Mouse (Mus musculus): ENCODE data around the gene Lrrc4. TPM values are rescaled to one million over a fixed set of nuclear protein-coding genes. Genes with fewer than 3 reads are reported as not detected.

Gene Lrrc4
- polyA plus RNA-seq, 1 experiment from 2014 or later: 1.1 TPM

DNA sequence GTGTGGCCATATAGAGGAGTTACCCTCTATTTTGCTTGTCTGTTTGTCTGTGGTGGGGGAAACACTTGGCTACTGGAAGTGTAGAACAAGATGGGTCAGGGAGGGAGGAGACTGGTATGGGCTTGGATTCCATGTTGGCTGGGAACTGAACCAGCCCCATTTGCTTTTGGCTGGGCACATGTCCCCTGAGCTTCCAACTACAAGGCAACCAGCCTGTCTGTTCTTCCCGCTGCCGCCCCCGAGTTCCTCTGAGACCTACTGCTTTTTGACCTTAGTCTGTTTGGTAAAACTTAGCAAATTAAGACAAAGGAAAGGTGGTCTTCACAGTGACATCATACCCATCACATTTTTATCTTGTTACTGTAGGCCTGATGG, 40.9 kb upstream of the Lrrc4 start:
- Histone ChIP-seq H3K4me1 (ENCODE audit: control insufficient read depth, insufficient read depth, low read length) (peaks cover 3% of the 10 kb centered on the region; the same call in 1 of the 2 replicates), H3K9ac (replicated peaks; ENCODE audit: low read length) (no peak overlapping the region), H3K27me3 (ENCODE audit: control insufficient read depth, insufficient read depth, low read length) (no peaks in the 10 kb centered on the region), H3K9me3 (replicated peaks; ENCODE audit: control insufficient read depth, low read length) (no peaks in the 10 kb centered on the region), H3K4me3 (ENCODE audit: low read depth, low read length) (no peak overlapping the region), H3K36me3 (replicated peaks; ENCODE audit: control insufficient read depth, insufficient read depth, low read depth, low read length) (no peaks in the 10 kb centered on the region), H3K27ac (replicated peaks; ENCODE audit: low read depth, low read length) (no peak overlapping the region), H3K4me2 (ENCODE audit: low read depth, low read length) (no peak overlapping the region)
- 93% methylated on average over 3 of the region's 3 CpGs for WGBS
- DNase-seq (ENCODE audit: low spot score): no peak
- ATAC-seq (replicated peaks; ENCODE audit: insufficient number of reproducible peaks, low FRiP score, low TSS enrichment, low read depth): no peak

DNA sequence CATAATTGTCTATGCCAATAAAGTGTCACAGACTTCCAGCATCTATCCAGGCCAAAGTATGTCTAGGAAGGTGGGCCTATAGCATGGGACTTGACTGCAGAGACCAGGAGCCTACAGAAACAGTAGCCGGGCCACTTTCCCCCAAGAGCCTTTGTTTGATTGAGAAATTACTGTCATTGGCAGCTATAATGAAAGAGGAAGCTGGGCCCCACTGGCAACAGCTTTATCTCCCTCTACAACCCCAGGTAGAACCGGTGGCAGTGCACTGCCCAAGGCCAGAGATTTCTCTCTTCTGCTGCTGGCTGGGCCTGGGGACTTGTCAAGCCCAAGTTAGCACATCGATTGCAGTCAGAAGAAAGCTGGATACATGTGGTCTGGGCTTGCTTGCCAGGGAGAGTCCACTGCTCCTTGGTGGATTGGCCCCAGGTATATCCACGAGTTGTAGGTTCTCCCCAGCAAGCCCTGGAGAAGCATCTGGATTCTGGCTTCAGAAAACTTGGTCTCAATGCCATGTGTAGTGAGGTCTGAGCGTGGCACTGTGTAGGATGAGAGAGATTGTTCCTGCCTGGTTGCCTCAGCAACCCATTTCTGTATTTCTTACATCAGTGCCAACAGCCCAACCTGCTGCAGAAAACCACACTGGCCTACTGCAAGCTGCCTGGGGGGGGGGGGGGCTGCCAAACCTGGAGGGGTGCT, 40.3 kb upstream of the Lrrc4 start:
- no peaks in the 10 kb centered on the region for H3K9me3 ChIP-seq (replicated peaks; ENCODE audit: control insufficient read depth, low read length)
- H3K4me3 ChIP-seq (ENCODE audit: low read depth, low read length): no peak overlapping the region
- no peak overlapping the region for H3K9ac ChIP-seq (replicated peaks; ENCODE audit: low read length)
- H3K4me2 ChIP-seq (ENCODE audit: low read depth, low read length): no peak overlapping the region
- ATAC-seq (replicated peaks; ENCODE audit: insufficient number of reproducible peaks, low FRiP score, low TSS enrichment, low read depth) (no peak), DNase-seq (ENCODE audit: low spot score) (no peak)
- H3K36me3 ChIP-seq (replicated peaks; ENCODE audit: control insufficient read depth, insufficient read depth, low read depth, low read length): no peaks in the 10 kb centered on the region
- WGBS: 87% methylated on average over 5 of the region's 5 CpGs
- H3K27ac ChIP-seq (replicated peaks; ENCODE audit: low read depth, low read length): no peak overlapping the region
- no peaks in the 10 kb centered on the region for H3K27me3 ChIP-seq (ENCODE audit: control insufficient read depth, insufficient read depth, low read length)
- peaks cover 3% of the 10 kb centered on the region; the same call in 1 of the 2 replicates for H3K4me1 ChIP-seq (ENCODE audit: control insufficient read depth, insufficient read depth, low read length)

DNA sequence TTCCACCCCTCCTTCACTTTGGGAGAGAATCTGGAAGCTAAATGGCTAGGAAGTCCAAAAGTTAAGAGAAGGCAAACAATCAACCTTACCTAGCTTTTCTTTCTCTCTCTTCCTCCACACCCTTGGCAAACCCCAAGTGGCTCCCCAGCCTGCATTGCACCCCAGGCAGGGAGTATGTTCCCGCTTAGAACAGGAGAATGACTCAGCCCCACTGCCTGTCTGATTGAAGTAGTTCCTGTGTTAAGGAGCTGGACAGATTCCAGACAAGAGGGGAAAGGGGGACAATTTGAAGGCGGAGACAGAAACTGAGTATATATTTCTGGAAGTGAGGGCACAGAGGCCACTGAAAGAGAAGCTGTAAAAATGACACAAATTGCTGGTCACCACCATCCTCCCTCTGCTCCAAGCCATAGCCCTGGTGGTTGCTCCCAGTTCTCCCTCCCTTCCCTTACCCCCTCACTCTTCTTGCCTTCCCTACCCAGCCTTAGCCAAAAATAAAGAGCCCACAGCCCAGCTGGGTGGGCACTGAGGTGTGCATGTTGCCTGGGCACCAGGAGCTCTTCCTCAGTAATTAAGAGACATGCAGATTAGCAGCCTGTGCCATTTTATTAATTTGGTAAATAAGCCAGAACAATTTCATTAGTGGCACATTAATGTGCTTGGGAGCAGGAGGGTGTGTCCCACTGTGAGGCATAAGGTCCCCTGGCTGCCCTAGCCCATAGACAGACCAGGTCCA, 36.1 kb upstream of the Lrrc4 start:
- no peak overlapping the region for H3K4me2 ChIP-seq (ENCODE audit: low read depth, low read length)
- no peaks in the 10 kb centered on the region for H3K27me3 ChIP-seq (ENCODE audit: control insufficient read depth, insufficient read depth, low read length)
- no peaks in the 10 kb centered on the region for H3K9me3 ChIP-seq (replicated peaks; ENCODE audit: control insufficient read depth, low read length)
- no peak overlapping the region for H3K27ac ChIP-seq (replicated peaks; ENCODE audit: low read depth, low read length)
- 80% methylated on average over 2 of the region's 2 CpGs for WGBS
- ATAC-seq (replicated peaks; ENCODE audit: insufficient number of reproducible peaks, low FRiP score, low TSS enrichment, low read depth) (no peak), DNase-seq (ENCODE audit: low spot score) (no peak)
- H3K36me3 ChIP-seq (replicated peaks; ENCODE audit: control insufficient read depth, insufficient read depth, low read depth, low read length): no peaks in the 10 kb centered on the region
- no peak overlapping the region for H3K4me3 ChIP-seq (ENCODE audit: low read depth, low read length)
- no peaks in the 10 kb centered on the region for H3K4me1 ChIP-seq (ENCODE audit: control insufficient read depth, insufficient read depth, low read length)
- no peak overlapping the region for H3K9ac ChIP-seq (replicated peaks; ENCODE audit: low read length)

DNA sequence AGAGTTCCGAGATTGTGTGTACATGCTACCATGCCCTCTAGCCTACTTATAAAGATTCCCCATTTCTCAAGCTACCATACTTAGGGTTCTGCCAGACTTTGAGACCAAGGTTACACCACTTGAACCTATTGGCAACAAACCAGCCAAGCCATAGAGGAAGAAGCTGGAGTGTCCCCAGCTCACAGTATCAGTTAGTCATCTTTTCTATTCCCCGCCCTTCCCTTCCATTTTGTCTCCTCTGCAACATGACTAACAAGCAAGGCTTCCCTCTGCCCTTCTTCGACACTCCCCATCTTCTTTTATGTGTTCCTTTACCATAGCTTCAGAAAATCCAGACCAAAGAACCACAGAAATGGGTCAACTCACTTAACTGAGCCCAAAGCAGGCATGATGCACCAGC, 34.7 kb upstream of the Lrrc4 start:
- Histone ChIP-seq H3K9me3 (replicated peaks; ENCODE audit: control insufficient read depth, low read length) (no peaks in the 10 kb centered on the region), H3K9ac (replicated peaks; ENCODE audit: low read length) (no peak overlapping the region), H3K36me3 (replicated peaks; ENCODE audit: control insufficient read depth, insufficient read depth, low read depth, low read length) (no peaks in the 10 kb centered on the region), H3K4me2 (ENCODE audit: low read depth, low read length) (no peak overlapping the region), H3K4me3 (ENCODE audit: low read depth, low read length) (no peak overlapping the region), H3K27ac (replicated peaks; ENCODE audit: low read depth, low read length) (no peak overlapping the region), H3K27me3 (ENCODE audit: control insufficient read depth, insufficient read depth, low read length) (no peaks in the 10 kb centered on the region), H3K4me1 (ENCODE audit: control insufficient read depth, insufficient read depth, low read length) (no peaks in the 10 kb centered on the region)
- no peak for DNase-seq (ENCODE audit: low spot score)
- no peak for ATAC-seq (replicated peaks; ENCODE audit: insufficient number of reproducible peaks, low FRiP score, low TSS enrichment, low read depth)
- WGBS: 97% methylated on average over 3 of the region's 3 CpGs

DNA sequence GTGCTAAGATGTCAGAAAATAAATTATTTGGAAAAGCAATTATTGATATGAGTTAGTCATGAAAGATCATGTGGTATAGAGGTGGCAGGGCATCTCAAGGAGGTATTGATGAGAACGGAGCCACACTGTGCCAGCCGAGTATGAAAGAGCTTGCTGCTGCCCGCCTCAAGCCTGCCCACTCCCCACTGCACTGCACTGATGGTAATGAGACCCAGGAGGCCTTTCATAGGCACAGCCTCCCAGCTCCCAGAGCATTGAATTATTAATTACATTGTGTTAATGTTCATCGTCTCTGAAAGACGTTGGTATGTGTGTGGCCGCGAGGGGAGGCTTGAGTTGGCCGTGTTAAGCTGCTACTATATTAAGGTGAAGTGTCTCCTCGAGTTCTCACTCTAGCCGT, 33.6 kb upstream of the Lrrc4 start:
- WGBS: 80% methylated on average over 10 of the region's 10 CpGs
- Histone ChIP-seq H3K4me2 (ENCODE audit: low read depth, low read length) (no peak overlapping the region), H3K9ac (replicated peaks; ENCODE audit: low read length) (no peak overlapping the region), H3K27ac (replicated peaks; ENCODE audit: low read depth, low read length) (no peak overlapping the region), H3K4me1 (ENCODE audit: control insufficient read depth, insufficient read depth, low read length) (no peaks in the 10 kb centered on the region), H3K27me3 (ENCODE audit: control insufficient read depth, insufficient read depth, low read length) (no peaks in the 10 kb centered on the region), H3K9me3 (replicated peaks; ENCODE audit: control insufficient read depth, low read length) (no peaks in the 10 kb centered on the region), H3K36me3 (replicated peaks; ENCODE audit: control insufficient read depth, insufficient read depth, low read depth, low read length) (no peaks in the 10 kb centered on the region), H3K4me3 (ENCODE audit: low read depth, low read length) (no peak overlapping the region)
- DNase-seq (ENCODE audit: low spot score) (no peak), ATAC-seq (replicated peaks; ENCODE audit: insufficient number of reproducible peaks, low FRiP score, low TSS enrichment, low read depth) (no peak)

DNA sequence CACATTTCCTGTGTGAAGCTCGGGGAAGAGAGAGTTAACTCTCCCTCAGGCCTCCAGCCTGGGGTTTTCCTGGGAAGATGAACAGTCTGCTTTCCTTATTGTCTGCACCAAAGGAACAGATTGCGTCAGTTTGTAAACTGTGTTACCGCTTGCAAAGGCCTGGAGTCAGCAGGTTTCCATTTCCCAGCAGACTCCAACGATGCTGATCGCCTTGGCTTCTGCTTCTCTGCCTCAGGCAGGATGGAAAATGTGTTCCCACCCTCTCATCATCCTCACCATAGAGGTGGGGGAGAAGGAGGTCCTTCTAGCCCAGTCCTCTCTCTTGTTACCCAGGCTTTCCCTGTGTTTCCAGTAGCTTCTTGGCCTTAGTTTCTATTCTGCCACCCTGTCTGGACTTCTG, 33.1 kb upstream of the Lrrc4 start:
- Histone ChIP-seq H3K27me3 (ENCODE audit: control insufficient read depth, insufficient read depth, low read length) (no peaks in the 10 kb centered on the region), H3K4me3 (ENCODE audit: low read depth, low read length) (no peak overlapping the region), H3K4me2 (ENCODE audit: low read depth, low read length) (no peak overlapping the region), H3K36me3 (replicated peaks; ENCODE audit: control insufficient read depth, insufficient read depth, low read depth, low read length) (no peaks in the 10 kb centered on the region), H3K27ac (replicated peaks; ENCODE audit: low read depth, low read length) (no peak overlapping the region), H3K4me1 (ENCODE audit: control insufficient read depth, insufficient read depth, low read length) (no peaks in the 10 kb centered on the region), H3K9ac (replicated peaks; ENCODE audit: low read length) (no peak overlapping the region), H3K9me3 (replicated peaks; ENCODE audit: control insufficient read depth, low read length) (no peaks in the 10 kb centered on the region)
- DNase-seq (ENCODE audit: low spot score) (no peak), ATAC-seq (replicated peaks; ENCODE audit: insufficient number of reproducible peaks, low FRiP score, low TSS enrichment, low read depth) (no peak)
- 39% methylated on average over 5 of the region's 5 CpGs for WGBS

DNA sequence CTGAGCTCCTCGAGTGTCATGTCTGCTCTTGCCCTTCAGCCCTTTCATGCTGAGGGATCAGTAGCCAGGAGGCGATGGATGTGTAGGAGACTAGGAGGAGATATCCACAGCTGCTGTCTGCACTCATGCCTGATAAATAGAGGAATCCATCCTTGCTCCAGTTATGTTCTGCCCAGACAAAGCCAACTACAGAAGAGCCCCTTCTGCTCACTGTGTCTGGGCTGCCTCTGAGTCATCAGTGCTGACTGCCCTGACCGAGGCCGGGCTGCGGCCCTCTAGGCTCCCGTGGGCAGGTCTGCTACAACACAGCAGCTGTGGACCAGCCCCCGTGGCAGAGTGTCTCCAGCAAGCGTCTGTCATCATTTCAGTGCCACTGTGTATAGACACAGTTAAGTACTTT, 30.8 kb upstream of the Lrrc4 start:
- Histone ChIP-seq H3K9me3 (replicated peaks; ENCODE audit: control insufficient read depth, low read length) (no peaks in the 10 kb centered on the region), H3K36me3 (replicated peaks; ENCODE audit: control insufficient read depth, insufficient read depth, low read depth, low read length) (no peaks in the 10 kb centered on the region), H3K9ac (replicated peaks; ENCODE audit: low read length) (no peak overlapping the region), H3K4me2 (ENCODE audit: low read depth, low read length) (no peak overlapping the region), H3K4me3 (ENCODE audit: low read depth, low read length) (no peak overlapping the region), H3K27ac (replicated peaks; ENCODE audit: low read depth, low read length) (no peak overlapping the region), H3K4me1 (ENCODE audit: control insufficient read depth, insufficient read depth, low read length) (no peaks in the 10 kb centered on the region), H3K27me3 (ENCODE audit: control insufficient read depth, insufficient read depth, low read length) (no peaks in the 10 kb centered on the region)
- WGBS: 67% methylated on average over 8 of the region's 8 CpGs
- no peak for DNase-seq (ENCODE audit: low spot score)
- ATAC-seq (replicated peaks; ENCODE audit: insufficient number of reproducible peaks, low FRiP score, low TSS enrichment, low read depth): no peak

DNA sequence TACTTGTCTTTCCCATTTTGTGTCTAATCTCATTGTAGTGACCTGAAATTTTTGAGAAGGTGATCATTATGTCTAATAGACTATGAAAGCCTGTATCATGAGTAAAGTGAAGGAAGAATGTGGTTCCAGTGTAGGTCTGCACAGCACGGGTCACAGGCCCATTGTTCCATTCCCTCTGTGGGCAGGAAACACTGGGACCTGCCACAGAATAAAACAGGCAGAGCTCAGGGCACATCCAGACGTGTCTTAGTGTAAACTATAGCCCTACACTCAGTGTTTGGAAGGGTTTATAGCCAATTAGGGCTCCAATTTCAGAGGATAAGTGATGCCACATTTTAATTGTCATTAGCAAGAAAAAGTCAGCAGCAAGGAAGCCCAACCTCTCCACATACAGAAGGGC, 29.4 kb upstream of the Lrrc4 start:
- H3K27ac ChIP-seq (replicated peaks; ENCODE audit: low read depth, low read length): no peak overlapping the region
- no peak overlapping the region for H3K4me3 ChIP-seq (ENCODE audit: low read depth, low read length)
- no peaks in the 10 kb centered on the region for H3K36me3 ChIP-seq (replicated peaks; ENCODE audit: control insufficient read depth, insufficient read depth, low read depth, low read length)
- no peak overlapping the region for H3K9ac ChIP-seq (replicated peaks; ENCODE audit: low read length)
- no peaks in the 10 kb centered on the region for H3K9me3 ChIP-seq (replicated peaks; ENCODE audit: control insufficient read depth, low read length)
- no peak overlapping the region for H3K4me2 ChIP-seq (ENCODE audit: low read depth, low read length)
- 19% methylated on average over 2 of the region's 2 CpGs for WGBS
- no peaks in the 10 kb centered on the region for H3K4me1 ChIP-seq (ENCODE audit: control insufficient read depth, insufficient read depth, low read length)
- no peak for DNase-seq (ENCODE audit: low spot score)
- H3K27me3 ChIP-seq (ENCODE audit: control insufficient read depth, insufficient read depth, low read length): no peaks in the 10 kb centered on the region
- 0 out of 2 replicates have a peak, but pooled peaks have one; percentile 4 for ATAC-seq (replicated peaks; ENCODE audit: insufficient number of reproducible peaks, low FRiP score, low TSS enrichment, low read depth)

All from embryonic facial prominence, embryonic 11.5 days (tissue).